In genomic region chr4:107492991-107493390, GRCm38 (mm10) we compare ENCODE assay signal across 31 mouse cellular contexts. TPM values are rescaled to one million over a fixed set of nuclear protein-coding genes. Genes with fewer than 3 reads are reported as not detected.
A peak's percentile ranks its signal among the peaks of the same experiment; 100 is the strongest.
DNase-seq lines count a peak whose midpoint lies in the region; ATAC-seq lines count a peak whose summit lies in the region.
"Had no signal": no experiment of that assay in that cellular context is flagged by ENCODE, and none has a peak within 500 bp of the region (broad histone marks: within the 10 kb centered on the region; RNA-seq: fewer than 3 reads in every experiment).

No protein-coding gene starts in this region.

- peaks cover 6% of the 10 kb centered on the region; the same call in 1 of the 2 replicates for H3K4me1 ChIP-seq in heart, embryonic 11.5 days (ENCODE audit: control insufficient read depth, insufficient read depth, low read length)
- H3K4me1 ChIP-seq: heart, embryonic 13.5 days; liver, embryonic 15.5 days; megakaryocyte, embryonic 14.5 days; midbrain, embryonic 13.5 days; neural tube, embryonic 13.5 days had no signal

- H3K36me3 ChIP-seq in heart, embryonic 11.5 days (ENCODE audit: control insufficient read depth, insufficient read depth, low read length), result no peaks in the 10 kb centered on the region
- H3K36me3 ChIP-seq: embryonic facial prominence, embryonic 12.5 days; heart, embryonic 13.5 days; kidney, embryonic 15.5 days; limb, embryonic 12.5 days; liver, embryonic 15.5 days; lung, embryonic 15.5 days; midbrain, embryonic 13.5 days; neural tube, embryonic 13.5 days had no signal

- peak; percentile 15 for DNase-seq in embryo, embryonic 11 days
- no peak for DNase-seq in embryo, embryonic 10.5 days (ENCODE audit: low spot score)
- DNase-seq in adrenal gland, adult 2 months, result peak; percentile 66
- DNase-seq in adrenal gland, postnatal 36 days, result peak; percentile 44
- DNase-seq in lung, adult 18-20 months, result no peak
- DNase-seq: cerebellum, adult 8-10 months; cerebellum, postnatal 25 days; gastrocnemius, postnatal 25 days; heart, adult 18-20 months; heart, postnatal 10 days; kidney, adult 18-20 months; kidney, postnatal 25 days; lung, postnatal 4 days; right cerebral cortex, postnatal 14 days; thymus, postnatal 4 days had no signal

- 38% methylated on average over 5 of the region's 5 CpGs for WGBS in heart, embryonic 11.5 days (ENCODE audit: insufficient replicate concordance)

- no peak overlapping the region for H3K9ac ChIP-seq in heart, embryonic 11.5 days (ENCODE audit: low read depth, low read length)
- H3K9ac ChIP-seq: embryonic facial prominence, embryonic 12.5 days; heart, embryonic 13.5 days; hindbrain, embryonic 14.5 days; kidney, embryonic 15.5 days; limb, embryonic 12.5 days; liver, embryonic 15.5 days; lung, embryonic 15.5 days; midbrain, embryonic 13.5 days; neural tube, embryonic 13.5 days had no signal

- H3K9me3 ChIP-seq in heart, embryonic 11.5 days (replicated peaks; ENCODE audit: control insufficient read depth, low read length), result no peaks in the 10 kb centered on the region
- H3K9me3 ChIP-seq: embryonic facial prominence, embryonic 12.5 days; heart, embryonic 13.5 days; kidney, embryonic 15.5 days; limb, embryonic 12.5 days; liver, embryonic 15.5 days; lung, embryonic 15.5 days; megakaryocyte, embryonic 14.5 days; midbrain, embryonic 13.5 days; neural tube, embryonic 13.5 days had no signal

- H3K27ac ChIP-seq in heart, embryonic 11.5 days (ENCODE audit: low read depth, low read length), result no peak overlapping the region
- H3K27ac ChIP-seq: embryonic facial prominence, embryonic 12.5 days; heart, embryonic 13.5 days; hindbrain, embryonic 14.5 days; kidney, embryonic 15.5 days; limb, embryonic 12.5 days; liver, embryonic 15.5 days; lung, embryonic 15.5 days; midbrain, embryonic 13.5 days; neural tube, embryonic 13.5 days had no signal

- no peak overlapping the region for H3K4me3 ChIP-seq in heart, embryonic 11.5 days (ENCODE audit: low read depth, low read length)
- H3K4me3 ChIP-seq: embryonic facial prominence, embryonic 12.5 days; heart, embryonic 13.5 days; kidney, embryonic 15.5 days; limb, embryonic 12.5 days; liver, embryonic 15.5 days; lung, embryonic 15.5 days; megakaryocyte, embryonic 14.5 days; midbrain, embryonic 13.5 days; neural tube, embryonic 13.5 days had no signal

- H3K4me2 ChIP-seq in heart, embryonic 11.5 days, result no peak overlapping the region
- H3K4me2 ChIP-seq: embryonic facial prominence, embryonic 12.5 days; heart, embryonic 13.5 days; hindbrain, embryonic 14.5 days; kidney, embryonic 15.5 days; limb, embryonic 12.5 days; liver, embryonic 15.5 days; lung, embryonic 15.5 days; midbrain, embryonic 13.5 days; neural tube, embryonic 13.5 days had no signal

- no peak for ATAC-seq in heart, embryonic 11.5 days (replicated peaks; ENCODE audit: insufficient number of reproducible peaks, low FRiP score, low TSS enrichment)
- no peak for ATAC-seq in granulocyte monocyte progenitor cell, adult 5-6 weeks (replicated peaks; ENCODE audit: poor library complexity, severe bottlenecking)
- ATAC-seq: forebrain, embryonic 14.5 days; midbrain, embryonic 13.5 days; Patski had no signal

- H3K27me3 ChIP-seq in heart, embryonic 11.5 days (ENCODE audit: control insufficient read depth, insufficient read depth, low read length), result peaks cover 15% of the 10 kb centered on the region; the same call in 1 of the 2 replicates
- H3K27me3 ChIP-seq: embryonic facial prominence, embryonic 12.5 days; kidney, embryonic 15.5 days; lung, embryonic 15.5 days; neural tube, embryonic 13.5 days; Patski had no signal

RNA-seq across cellular contexts. Expression of gene Glis1, which starts 58.6 kb away (rescaled TPM):
- total RNA-seq in adrenal gland, adult 2 months (2021), result 1 to 10 TPM in 1 of 2 experiments, under 1 TPM in 1; 0.26 to 1.5 TPM
- 0.76 and 1.1 TPM in 2 replicates for polyA plus RNA-seq in adrenal gland, adult 2 months (2012; rRNA removed)
- under 1 TPM; 0.43 to 0.93 TPM for total RNA-seq in adrenal gland, postnatal 36 days (2021)
- polyA plus RNA-seq in heart, embryonic 11.5 days (2014; fragmentation: Nextera tagmentation; extraction: Ambion mirVana), result 0.80 and 0.94 TPM in 2 replicates
- total RNA-seq in granulocyte monocyte progenitor cell, adult 5-6 weeks (2014; fragmentation: Nextera tagmentation), result not detected in 2 replicates
- total RNA-seq in granulocyte monocyte progenitor cell, adult 5-6 weeks (2017), result not detected in 2 replicates
- total RNA-seq: gastrocnemius, postnatal 25 days; hematopoietic stem cell, adult 5-6 weeks; liver, adult 2 months had no signal

Comparison
In these comparisons a context has a peak if more than half of its experiments do, and no peak if none do; other contexts are left out.
1. DNase-seq: peak in embryo, embryonic 11 days (single experiment), adrenal gland, adult 2 months (single experiment) and adrenal gland, postnatal 36 days (2 of 2); none in embryo, embryonic 10.5 days (single experiment) and lung, adult 18-20 months (0 of 2).